Mouse (Mus musculus): ENCODE results near the gene Hist1h2bm.

The Hist1h2bm gene

DNA sequence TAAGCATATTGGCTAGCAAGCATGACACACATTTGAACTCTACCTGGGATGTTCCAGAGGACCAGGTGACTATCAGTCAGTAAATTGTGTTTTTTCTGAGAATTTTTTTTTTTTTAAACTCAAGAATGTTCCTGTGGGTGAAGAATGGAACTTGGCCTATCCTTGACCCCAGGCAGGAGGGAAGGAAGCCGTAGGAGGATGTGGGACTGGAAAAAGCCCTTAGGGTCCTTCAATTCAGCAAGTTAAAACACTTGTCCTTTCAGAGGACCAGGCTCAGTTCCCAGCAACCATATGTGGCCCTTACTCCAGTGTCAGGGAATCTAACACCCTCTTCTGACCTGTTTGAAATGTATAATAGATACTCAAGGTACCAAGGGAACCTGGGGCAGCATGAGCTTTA lies 7.7 kb downstream of the Hist1h2bm start:
- DNase-seq = no peak

DNA sequence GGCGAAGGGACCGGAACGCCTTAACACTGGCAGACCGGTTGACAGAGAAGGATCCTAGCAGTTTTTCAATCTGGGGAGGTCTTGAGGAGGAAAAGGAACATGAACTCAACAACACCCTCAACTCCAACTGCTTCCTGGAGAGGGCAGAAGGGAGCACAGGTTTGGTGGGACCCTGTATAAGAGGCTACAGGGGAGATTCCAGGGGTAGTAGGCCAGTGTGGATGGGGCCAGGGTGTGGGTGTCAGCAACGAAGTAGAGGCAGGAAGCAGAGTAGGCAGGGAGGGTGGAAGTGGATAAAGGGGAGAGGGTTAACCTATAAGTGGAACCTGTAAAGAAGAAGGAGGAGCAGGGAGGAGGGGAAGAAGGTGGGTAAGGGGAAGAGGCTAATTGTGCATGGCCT lies 11.6 kb downstream of the Hist1h2bm start:
- peak; percentile 43 to 54 for DNase-seq

DNA sequence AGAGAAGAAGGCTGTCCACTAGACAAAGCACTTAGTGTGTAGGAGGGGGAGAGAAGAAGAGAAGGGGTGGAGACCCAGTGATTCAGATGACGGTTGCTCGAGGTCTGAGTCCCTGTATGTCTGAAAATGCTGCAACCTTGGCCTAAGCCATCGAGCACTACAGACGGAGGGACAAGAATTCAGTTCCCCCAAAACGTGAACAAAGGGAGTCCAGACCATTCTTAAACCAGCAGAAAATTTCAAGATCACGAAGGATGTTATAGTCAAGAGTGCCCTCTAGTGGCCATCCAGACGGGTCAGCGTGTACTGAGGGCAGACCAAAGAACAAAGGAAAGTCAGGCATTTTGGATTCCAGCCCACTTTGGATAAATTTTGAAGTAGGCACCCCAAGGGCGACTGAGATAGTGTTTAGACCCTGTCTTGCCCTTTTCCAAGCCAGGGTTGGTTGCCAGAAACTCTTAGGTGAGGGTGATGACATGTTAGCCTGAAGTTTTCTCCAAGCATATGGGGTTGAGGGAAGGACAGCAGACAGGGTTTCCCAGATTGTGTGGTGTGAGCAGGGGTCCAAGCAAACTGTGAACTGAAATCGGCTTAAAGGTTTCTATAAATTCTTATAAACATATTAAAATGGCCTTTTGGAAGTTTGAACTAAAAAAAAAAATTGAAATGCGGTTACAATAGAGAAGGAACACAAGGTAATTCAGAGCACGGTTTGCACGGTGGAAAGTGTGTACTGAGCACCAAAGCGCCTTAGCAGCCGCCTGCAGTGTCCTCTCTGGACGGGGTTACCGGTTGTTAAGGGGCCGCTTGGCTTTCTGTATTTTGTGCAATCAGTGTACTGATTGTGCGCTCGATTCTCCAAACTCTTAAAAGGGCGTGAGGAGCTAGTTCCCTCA lies 12.4 kb downstream of the Hist1h2bm start:
- peak; percentile 66 to 71 for DNase-seq

- peak; percentile 84 to 86 for DNase-seq
Measured at GRCm38 (mm10) chr13:21734906-21735767, 13.3 kb downstream of the Hist1h2bm start, which contains the start of gene Hist1h4j. Gene Hist1h4j (plus strand): TSS chr13:21735064.

- DNase-seq = no peak
Measured at GRCm38 (mm10) chr13:21745006-21745405, 23.2 kb downstream of the Hist1h2bm start.

GRCm38 (mm10) chr13:21749387-21750158 lies 27.7 kb downstream of the Hist1h2bm start:
- DNase-seq = no peak

- peak; percentile 97 for DNase-seq
Measured at GRCm38 (mm10) chr13:21750159-21751017, 28.5 kb downstream of the Hist1h2bm start, which contains the start of gene Hist1h4k. Gene Hist1h4k (minus strand): TSS chr13:21750505.

DNA sequence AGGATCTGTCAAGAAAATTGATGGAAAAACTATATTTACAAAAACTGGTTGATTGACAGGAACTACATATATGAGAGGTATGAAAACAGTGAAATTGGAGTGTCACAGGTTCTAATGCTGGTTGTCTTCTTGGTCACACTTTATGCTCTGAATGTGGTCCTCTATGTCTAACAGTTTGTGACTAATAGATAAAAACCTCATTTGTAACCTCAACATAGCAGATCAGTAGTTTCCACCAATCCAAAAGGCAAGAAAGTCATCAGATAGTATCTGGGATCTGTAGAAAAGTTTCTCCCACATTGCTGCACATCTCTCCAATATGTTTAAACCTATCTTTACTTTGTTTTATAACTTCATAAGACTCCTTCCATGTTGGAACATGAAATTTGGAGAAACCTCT lies 29.6 kb downstream of the Hist1h2bm start:
- DNase-seq = no peak

DNA sequence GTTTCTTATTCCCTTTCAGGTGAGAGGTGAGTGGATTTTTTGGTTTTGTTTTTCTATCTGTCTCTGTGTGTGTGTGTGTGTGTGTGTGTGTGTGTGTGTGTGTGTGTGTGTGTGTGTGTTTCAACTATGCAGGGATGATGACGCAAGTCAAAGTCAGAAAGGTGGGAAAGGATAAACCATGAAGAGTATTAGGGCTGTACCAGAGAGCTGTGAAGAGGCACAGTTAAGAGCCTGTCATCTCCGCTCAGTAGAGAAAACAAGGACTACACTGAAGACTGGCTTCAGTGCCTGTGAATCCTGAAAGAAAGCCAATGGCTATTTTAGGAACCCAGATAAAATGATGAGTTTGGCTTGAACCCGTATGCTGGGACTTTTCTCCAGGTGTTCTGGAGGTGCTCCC lies 30.0 kb downstream of the Hist1h2bm start:
- DNase-seq = no peak

DNA sequence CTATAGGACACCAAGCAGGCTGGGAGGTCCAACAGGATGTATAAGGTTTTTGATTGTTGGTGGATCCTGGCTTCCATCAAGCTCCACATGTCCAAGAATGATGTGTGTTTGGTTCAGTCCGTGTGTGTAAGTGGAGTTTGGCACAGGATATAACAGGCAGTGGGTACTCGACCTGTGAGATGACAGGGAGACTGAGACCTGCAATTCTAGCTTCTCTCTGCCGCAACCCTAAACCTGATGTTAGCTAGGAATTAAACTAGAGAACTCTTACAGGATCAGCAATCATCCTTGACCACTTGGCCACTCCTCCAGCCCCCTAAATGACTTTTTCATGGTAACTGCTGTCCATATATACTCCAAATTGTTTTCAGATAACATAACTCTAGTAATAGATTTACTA lies 30.5 kb downstream of the Hist1h2bm start:
- no peak for DNase-seq

DNA sequence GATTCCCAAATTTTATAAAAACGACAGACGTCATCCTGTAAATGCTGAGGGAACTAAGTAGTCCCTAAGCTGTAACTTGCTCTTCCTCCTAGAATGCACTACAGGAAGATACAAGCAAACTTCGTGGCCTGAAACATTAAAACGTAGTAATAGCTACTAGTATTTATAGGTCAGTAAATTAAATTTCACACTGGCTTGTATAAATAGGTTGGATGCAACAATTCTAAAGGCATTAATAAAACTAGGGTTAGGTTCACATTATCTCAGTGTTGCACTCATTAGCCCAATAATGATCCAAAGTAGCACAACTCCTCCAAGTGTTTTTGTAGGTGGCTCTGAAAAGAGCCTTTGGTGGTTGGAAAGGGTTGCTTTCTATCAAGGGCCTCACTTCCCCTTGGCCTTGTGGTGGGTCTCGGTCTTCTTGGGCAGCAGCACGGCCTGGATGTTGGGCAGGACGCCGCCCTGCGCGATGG lies 31.2 kb downstream of the Hist1h2bm start:
- no peak for DNase-seq

DNA sequence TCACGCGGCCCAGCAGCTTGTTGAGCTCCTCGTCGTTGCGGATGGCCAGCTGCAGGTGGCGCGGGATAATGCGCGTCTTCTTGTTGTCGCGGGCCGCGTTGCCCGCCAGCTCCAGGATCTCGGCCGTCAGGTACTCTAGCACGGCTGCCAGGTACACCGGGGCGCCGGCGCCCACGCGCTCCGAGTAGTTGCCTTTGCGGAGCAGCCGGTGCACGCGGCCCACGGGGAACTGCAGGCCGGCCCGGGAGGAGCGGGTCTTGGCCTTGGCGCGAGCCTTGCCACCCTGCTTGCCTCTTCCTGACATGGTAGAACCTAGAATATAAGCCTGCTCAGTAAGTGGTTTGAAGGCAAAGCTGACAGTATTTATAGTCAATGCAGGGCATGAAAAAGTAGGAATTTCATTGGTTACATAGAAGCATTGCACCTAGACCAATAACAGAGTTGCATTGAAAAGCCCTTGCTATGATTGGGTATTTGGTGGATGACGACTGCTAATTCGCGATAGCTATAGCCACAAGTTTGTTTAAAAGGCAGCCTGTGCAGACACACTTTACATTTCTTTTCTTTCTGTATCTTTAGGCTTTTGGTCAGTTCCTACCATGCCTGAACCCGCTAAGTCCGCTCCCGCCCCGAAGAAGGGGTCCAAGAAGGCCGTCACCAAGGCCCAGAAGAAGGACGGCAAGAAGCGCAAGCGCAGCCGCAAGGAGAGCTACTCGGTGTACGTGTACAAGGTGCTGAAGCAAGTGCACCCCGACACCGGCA lies 31.9 kb downstream of the Hist1h2bm start, which contains the start of the genes Hist1h2ak and Hist1h2bn:
Hist1h2ak (minus strand) TSS at position 304 of the 762 bp plus-strand sequence.
Hist1h2bn (plus strand) TSS at position 600 of the 762 bp plus-strand sequence.
- peak; percentile 67 to 77 for DNase-seq

DNA sequence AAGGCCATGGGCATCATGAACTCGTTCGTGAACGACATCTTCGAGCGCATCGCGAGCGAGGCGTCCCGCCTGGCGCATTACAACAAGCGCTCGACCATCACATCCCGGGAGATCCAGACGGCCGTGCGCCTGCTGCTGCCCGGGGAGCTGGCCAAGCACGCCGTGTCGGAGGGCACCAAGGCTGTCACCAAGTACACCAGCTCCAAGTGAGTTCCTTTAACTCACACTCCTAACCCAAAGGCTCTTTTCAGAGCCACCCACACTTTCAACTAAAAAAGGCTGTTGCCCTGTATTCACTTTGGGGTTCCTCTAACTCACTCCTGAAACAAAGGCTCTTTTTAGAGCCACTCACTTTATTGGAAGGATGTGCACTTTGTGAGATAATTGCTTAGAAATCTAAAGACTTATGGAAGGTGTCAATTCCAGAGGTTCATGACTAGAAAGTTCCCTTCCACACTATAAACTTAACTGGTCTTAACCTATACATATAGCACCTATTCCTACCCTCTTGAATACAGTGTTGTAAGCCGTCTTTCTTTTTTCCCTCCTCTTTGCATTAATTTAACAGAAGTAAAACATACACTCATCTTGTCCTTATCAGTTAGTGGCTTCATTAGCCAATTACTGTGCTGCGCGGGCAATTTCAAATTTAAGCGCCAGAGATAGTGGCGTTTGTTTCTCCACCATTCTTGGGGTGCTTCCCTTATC lies 32.6 kb downstream of the Hist1h2bm start:
- DNase-seq = peak; percentile 27 to 32

GRCm38 (mm10) chr13:21755707-21756106 lies 33.9 kb downstream of the Hist1h2bm start:
- no peak for DNase-seq

Data from thymus, postnatal 36 days (tissue).